Comparison of ENCODE assay signal across 8 mouse cellular contexts in genomic region chr2:73585347-73585831, GRCm38 (mm10). TPM values are rescaled to one million over a fixed set of nuclear protein-coding genes. Genes with fewer than 3 reads are reported as not detected.
DNase-seq lines count a peak whose midpoint lies in the region; ATAC-seq and TF ChIP-seq lines count a peak whose summit lies in the region.

No protein-coding gene starts in this region.

- H3K36me3 ChIP-seq in kidney, embryonic 15.5 days, result no peaks in the 10 kb centered on the region
- H3K36me3 ChIP-seq in midbrain, embryonic 14.5 days (ENCODE audit: control insufficient read depth, insufficient read depth, low read length), result no peaks in the 10 kb centered on the region

- H3K4me2 ChIP-seq in kidney, embryonic 15.5 days, result peak overlapping the region; percentile 62
- H3K4me2 ChIP-seq in midbrain, embryonic 14.5 days (ENCODE audit: low read length), result peak overlapping the region; percentile 64

- ATAC-seq in kidney, embryonic 15.5 days (replicated peaks; ENCODE audit: low FRiP score), result peak; percentile 49; the same call in 1 of the 2 replicates
- ATAC-seq in midbrain, embryonic 14.5 days (ENCODE audit: low FRiP score, low TSS enrichment), result peak; percentile 34; the same call in 1 of the 2 replicates

- WGBS in kidney, embryonic 15.5 days, result 17% methylated on average over 12 of the region's 12 CpGs
- WGBS in midbrain, embryonic 14.5 days, result 10% methylated on average over 12 of the region's 12 CpGs

- DNase-seq in layer of hippocampus, adult 2 months (ENCODE audit: low spot score in 2 of 2), result no peak
- no peak for DNase-seq in layer of hippocampus, adult 11-12 months (ENCODE audit: low spot score)
- peak; percentile 54 for DNase-seq in adrenal gland, postnatal 10 days
- peak; percentile 38 to 45 for DNase-seq in heart, adult 9 months (ENCODE audit: low spot score in 2 of 2)
- DNase-seq in midbrain, embryonic 14.5 days, result peak; percentile 62
- no peak for DNase-seq in left cerebral cortex, adult 9 months (ENCODE audit: low spot score in 2 of 2)
- no peak for DNase-seq in layer of hippocampus, adult 9-11 months

- H3K9ac ChIP-seq in kidney, embryonic 15.5 days, result peak overlapping the region; percentile 30
- peak overlapping the region; percentile 44 for H3K9ac ChIP-seq in midbrain, embryonic 14.5 days (replicated peaks; ENCODE audit: low read length)

- no peak for TF ChIP-seq CTCF in layer of hippocampus, adult 2 months (conservative IDR thresholded peaks at IDR 0.05)

- peak overlapping the region; percentile 92 for H3K27ac ChIP-seq in layer of hippocampus, adult 2 months
- 0 out of 2 replicates have a peak overlapping the region, but pooled peaks have one; percentile 19 for H3K27ac ChIP-seq in kidney, embryonic 15.5 days
- no peak overlapping the region for H3K27ac ChIP-seq in midbrain, embryonic 14.5 days (replicated peaks; ENCODE audit: low read depth, low read length)

- H3K4me3 ChIP-seq in layer of hippocampus, adult 2 months, result peak overlapping the region; percentile 59
- H3K4me3 ChIP-seq in kidney, embryonic 15.5 days (replicated peaks), result peak overlapping the region; percentile 50
- H3K4me3 ChIP-seq in midbrain, embryonic 14.5 days (replicated peaks; ENCODE audit: low read depth, low read length), result peak overlapping the region; percentile 39

- H3K4me1 ChIP-seq in kidney, embryonic 15.5 days, result peaks cover 24% of the 10 kb centered on the region
- peaks cover 12% of the 10 kb centered on the region for H3K4me1 ChIP-seq in midbrain, embryonic 14.5 days (ENCODE audit: control insufficient read depth, insufficient read depth, low read length)

- peaks cover 4% of the 10 kb centered on the region; the same call in 1 of the 2 replicates for H3K27me3 ChIP-seq in kidney, embryonic 15.5 days
- H3K27me3 ChIP-seq in midbrain, embryonic 14.5 days (ENCODE audit: control insufficient read depth, insufficient read depth, low read length), result no peaks in the 10 kb centered on the region

- H3K9me3 ChIP-seq in kidney, embryonic 15.5 days (replicated peaks), result no peaks in the 10 kb centered on the region
- H3K9me3 ChIP-seq in midbrain, embryonic 14.5 days (ENCODE audit: control insufficient read depth, low read length), result no peaks in the 10 kb centered on the region

RNA-seq across cellular contexts. Expression of gene Chrna1, which starts 5.3 kb away (rescaled TPM):
- total RNA-seq in layer of hippocampus, adult 2 months (2021), result under 1 TPM; 0.42 to 0.54 TPM
- 1 to 10 TPM in 1 of 2 experiments, under 1 TPM in 1; 0.39 to 1.6 TPM for total RNA-seq in adrenal gland, postnatal 10 days (2021)
- 1.3 and 1.4 TPM in 2 replicates for polyA plus RNA-seq in kidney, embryonic 15.5 days (2015; fragmentation: Nextera tagmentation; extraction: Ambion mirVana)
- 0.18 and 0.20 TPM in 2 replicates for polyA plus RNA-seq in midbrain, embryonic 14.5 days (2014; fragmentation: Nextera tagmentation; extraction: Ambion mirVana)

RNA-seq across cellular contexts. Expression of gene Wipf1, which starts 55.9 kb away (rescaled TPM):
- total RNA-seq in layer of hippocampus, adult 2 months (2021), result 1 to 10 TPM; 8.1 to 10.0 TPM
- total RNA-seq in adrenal gland, postnatal 10 days (2021), result 10 to 100 TPM; 21.1 to 21.3 TPM
- polyA plus RNA-seq in kidney, embryonic 15.5 days (2015; fragmentation: Nextera tagmentation; extraction: Ambion mirVana), result 8.7 and 9.7 TPM in 2 replicates
- polyA plus RNA-seq in midbrain, embryonic 14.5 days (2014; fragmentation: Nextera tagmentation; extraction: Ambion mirVana), result 1.7 and 2.8 TPM in 2 replicates

Comparison
In these comparisons a context has a peak if more than half of its experiments do, and no peak if none do; other contexts are left out.
1. DNase-seq: peak in adrenal gland, postnatal 10 days (single experiment), heart, adult 9 months (2 of 2) and midbrain, embryonic 14.5 days (single experiment); none in layer of hippocampus, adult 2 months (0 of 2), layer of hippocampus, adult 11-12 months (single experiment), left cerebral cortex, adult 9 months (0 of 2) and layer of hippocampus, adult 9-11 months (single experiment).
2. Peak in every context shown above with its lines, with median percentiles within 50 percentile points of each other: H3K4me3 ChIP-seq.